Mouse (Mus musculus) erythroblast, embryonic 14.5 days (primary cell): ENCODE measurements around the gene Ctsd. TPM values are rescaled to one million over a fixed set of nuclear protein-coding genes. Genes with fewer than 3 reads are reported as not detected.

Experiments
- H3K27me3 ChIP-seq: 2 replicates; pipeline ENCODE4 v1.6.1; 2012; ENCODE audit warnings: inconsistent platforms; ENCODE audit not compliant: control insufficient read depth
- H3K36me3 ChIP-seq: 2 replicates; pipeline ENCODE4 v1.6.1; 2012; ENCODE audit warnings: mild to moderate bottlenecking, inconsistent platforms; ENCODE audit not compliant: control insufficient read depth
- H3K4me1 ChIP-seq: 2 replicates; pipeline ENCODE4 v1.6.1; 2012; ENCODE audit warnings: inconsistent platforms; ENCODE audit not compliant: control insufficient read depth
- H3K4me3 ChIP-seq: replicated peaks from 2 replicates; pipeline ENCODE3; 2012; ENCODE audit warnings: moderate library complexity, mild to moderate bottlenecking, inconsistent platforms
- H3K9me3 ChIP-seq: 2 replicates; pipeline ENCODE4 v1.6.1; 2012; ENCODE audit warnings: low read length, inconsistent platforms, mixed read lengths; ENCODE audit not compliant: control insufficient read depth
- GATA1 ChIP-seq: IDR thresholded peaks from 2 replicates; pipeline ENCODE4 v1.6.1; 2012; ENCODE audit warnings: low read length, inconsistent platforms, mixed read lengths
- TAL1 ChIP-seq: IDR thresholded peaks from 3 replicates; pipeline ENCODE4 v1.6.1; 2012; ENCODE audit warnings: low read length, inconsistent platforms, mixed read lengths
- polyA plus RNA-seq: library from polyadenylated mRNA; stranded (reverse); fragments of >175 nt; gene quantifications from 2 replicates; pipeline ENCODE4 v1.2.3, GENCODE M21; 2012

Gene Ctsd
- polyA plus RNA-seq, 1 experiment: 14.4 TPM

- TF ChIP-seq GATA1 (no peak), TAL1 (no peak)
- Histone ChIP-seq H3K4me3 (no peak overlapping the region), H3K36me3 (peaks cover 3% of the 10 kb centered on the region), H3K27me3 (no peaks in the 10 kb centered on the region), H3K4me1 (peaks cover 90% of the 10 kb centered on the region), H3K9me3 (no peaks in the 10 kb centered on the region)
Measured at GRCm38 (mm10) chr7:142391609-142392008, 3.8 kb upstream of the Ctsd start.

GRCm38 (mm10) chr7:142391108-142391507 is 3.3 kb upstream of the Ctsd start:
- Histone ChIP-seq H3K27me3 (no peaks in the 10 kb centered on the region), H3K36me3 (peaks cover 8% of the 10 kb centered on the region), H3K9me3 (no peaks in the 10 kb centered on the region), H3K4me3 (no peak overlapping the region), H3K4me1 (peaks cover 90% of the 10 kb centered on the region)
- no peak for TF ChIP-seq GATA1

- H3K36me3 ChIP-seq: peaks cover 18% of the 10 kb centered on the region
- H3K4me1 ChIP-seq: peaks cover 90% of the 10 kb centered on the region
- H3K9me3 ChIP-seq: no peaks in the 10 kb centered on the region
- TF ChIP-seq TAL1: no peak
- no peak for TF ChIP-seq GATA1
- H3K27me3 ChIP-seq: no peaks in the 10 kb centered on the region
- H3K4me3 ChIP-seq: no peak overlapping the region
Measured at GRCm38 (mm10) chr7:142389961-142390650, 2.3 kb upstream of the Ctsd start.

GRCm38 (mm10) chr7:142388740-142389139 is 902 bp upstream of the Ctsd start:
- Histone ChIP-seq H3K4me1 (peaks cover 90% of the 10 kb centered on the region), H3K36me3 (peaks cover 32% of the 10 kb centered on the region), H3K27me3 (no peaks in the 10 kb centered on the region), H3K4me3 (no peak overlapping the region), H3K9me3 (no peaks in the 10 kb centered on the region)
- TF ChIP-seq TAL1 (no peak), GATA1 (no peak)

GRCm38 (mm10) chr7:142388198-142388597 is 360 bp upstream of the Ctsd start:
- Histone ChIP-seq H3K9me3 (no peaks in the 10 kb centered on the region), H3K4me1 (peaks cover 90% of the 10 kb centered on the region), H3K4me3 (peak overlapping the region; percentile 80), H3K36me3 (peaks cover 37% of the 10 kb centered on the region), H3K27me3 (no peaks in the 10 kb centered on the region)
- TF ChIP-seq TAL1 (no peak), GATA1 (no peak)

- H3K27me3 ChIP-seq: no peaks in the 10 kb centered on the region
- H3K4me1 ChIP-seq: peaks cover 90% of the 10 kb centered on the region
- no peaks in the 10 kb centered on the region for H3K9me3 ChIP-seq
- peak overlapping the region; percentile 80 for H3K4me3 ChIP-seq
- peaks cover 52% of the 10 kb centered on the region for H3K36me3 ChIP-seq
- no peak for TF ChIP-seq GATA1
- no peak for TF ChIP-seq TAL1
Measured at GRCm38 (mm10) chr7:142386621-142387201, 1.1 kb downstream of the Ctsd start.

GRCm38 (mm10) chr7:142385742-142386403 is 2.0 kb downstream of the Ctsd start:
- no peaks in the 10 kb centered on the region for H3K27me3 ChIP-seq
- no peaks in the 10 kb centered on the region for H3K9me3 ChIP-seq
- H3K4me1 ChIP-seq: peaks cover 91% of the 10 kb centered on the region
- TF ChIP-seq TAL1 (no peak), GATA1 (no peak)
- H3K4me3 ChIP-seq: peak overlapping the region; percentile 80
- H3K36me3 ChIP-seq: peaks cover 60% of the 10 kb centered on the region

- H3K9me3 ChIP-seq: no peaks in the 10 kb centered on the region
- H3K36me3 ChIP-seq: peaks cover 76% of the 10 kb centered on the region
- no peak for TF ChIP-seq TAL1
- no peak for TF ChIP-seq GATA1
- H3K4me1 ChIP-seq: peaks cover 94% of the 10 kb centered on the region
- no peaks in the 10 kb centered on the region for H3K27me3 ChIP-seq
- H3K4me3 ChIP-seq: peak overlapping the region; percentile 80
Measured at GRCm38 (mm10) chr7:142384306-142384705, 3.5 kb downstream of the Ctsd start.

- Histone ChIP-seq H3K4me3 (no peak within 1 kb of the TSS), H3K27me3 (no peaks in the 10 kb centered on the region), H3K9me3 (no peaks in the 10 kb centered on the region), H3K4me1 (peaks cover 95% of the 10 kb centered on the region), H3K36me3 (peaks cover 93% of the 10 kb centered on the region)
- TF ChIP-seq GATA1 (no peak), TAL1 (no peak)
Measured at GRCm38 (mm10) chr7:142382567-142382966, 5.3 kb downstream of the Ctsd start, which contains the start of gene Gm49369. TSS of gene Gm49369 (minus strand) at chr7:142382667.
